21 mouse cellular contexts compared by ENCODE assay signal in the genomic region with DNA sequence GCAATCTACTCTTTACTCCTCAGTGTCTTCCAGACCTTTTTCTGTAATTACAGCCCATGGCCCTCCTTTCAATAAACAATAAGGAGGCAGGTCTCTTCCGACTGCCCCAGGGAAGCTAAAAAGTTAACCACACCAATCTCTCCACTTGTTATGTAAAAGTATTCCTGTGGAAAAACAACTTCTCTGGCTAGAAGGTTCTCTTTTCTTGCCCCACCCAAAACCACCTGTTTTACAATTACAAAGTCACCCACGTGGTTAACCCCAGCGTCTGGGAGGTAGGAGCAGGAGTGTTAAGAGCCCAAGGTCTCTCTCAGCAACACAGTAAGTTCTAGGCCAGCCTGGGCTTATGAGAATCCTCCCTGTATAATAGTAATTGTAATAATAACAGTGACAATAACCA. TPM values are rescaled to one million over a fixed set of nuclear protein-coding genes. Genes with fewer than 3 reads are reported as not detected.
DNase-seq lines count a peak whose midpoint lies in the region; ATAC-seq and TF ChIP-seq lines count a peak whose summit lies in the region.
"Had no signal": no experiment of that assay in that cellular context is flagged by ENCODE, and none has a peak within 500 bp of the region (broad histone marks: within the 10 kb centered on the region; RNA-seq: fewer than 3 reads in every experiment).

No protein-coding gene starts in this region.

- no peak for TF ChIP-seq EP300 in liver, postnatal 0 days (IDR thresholded peaks at IDR 0.05; ENCODE audit: low read depth)

- peak overlapping the region; percentile 66; the same call in 1 of the 2 replicates for H3K27ac ChIP-seq in liver, postnatal 0 days (ENCODE audit: low read depth)
- no peak overlapping the region for H3K27ac ChIP-seq in liver, embryonic 11.5 days (ENCODE audit: low read depth, low read length)
- H3K27ac ChIP-seq in ES-E14 (ENCODE audit: insufficient read depth, low read depth, low read length, poor library complexity, severe bottlenecking), result no peak overlapping the region; the same call in 1 of the 2 replicates
- H3K27ac ChIP-seq: embryonic facial prominence, embryonic 10.5 days; forebrain, embryonic 13.5 days; gastrocnemius, adult 2 months; heart, embryonic 10.5 days; hindbrain, embryonic 13.5 days; hindbrain, postnatal 0 days had no signal

- H3K9me3 ChIP-seq in liver, postnatal 0 days (ENCODE audit: low read length), result no peaks in the 10 kb centered on the region
- H3K9me3 ChIP-seq in liver, embryonic 11.5 days (ENCODE audit: control insufficient read depth, low read length), result no peaks in the 10 kb centered on the region
- no peaks in the 10 kb centered on the region for H3K9me3 ChIP-seq in ES-E14 (ENCODE audit: control insufficient read depth, insufficient read depth, low read depth, low read length)
- H3K9me3 ChIP-seq: embryonic facial prominence, embryonic 10.5 days; forebrain, embryonic 13.5 days; heart, embryonic 10.5 days; hindbrain, embryonic 13.5 days had no signal

- no peak for TF ChIP-seq CTCF in liver, postnatal 0 days (IDR thresholded peaks at IDR 0.05; ENCODE audit: low read depth)

- in situ Hi-C loops in ES-E14 (cut with MboI; ENCODE audit: low sequenced_read_pairs in 2 of 2, unreplicated experiment in 2 of 2), result no loop called here

- H3K4me2 ChIP-seq in liver, postnatal 0 days (ENCODE audit: low read depth, low read length), result no peak overlapping the region; the same call in 1 of the 2 replicates
- H3K4me2 ChIP-seq in liver, embryonic 11.5 days, result no peak overlapping the region
- H3K4me2 ChIP-seq: forebrain, embryonic 13.5 days; hindbrain, embryonic 13.5 days had no signal

- 41% methylated on average over 3 of the region's 3 CpGs for WGBS in liver, postnatal 0 days (ENCODE audit: insufficient replicate concordance)
- WGBS in liver, embryonic 11.5 days, result 56% methylated on average over 3 of the region's 3 CpGs

- H3K4me1 ChIP-seq in liver, postnatal 0 days (ENCODE audit: insufficient read depth), result 0 out of 2 replicates have a peak, but pooled peaks cover 3% of the 10 kb centered on the region
- no peaks in the 10 kb centered on the region for H3K4me1 ChIP-seq in liver, embryonic 11.5 days (replicated peaks; ENCODE audit: control insufficient read depth, insufficient read depth, low read length)
- peaks cover 7 to 33% of the 10 kb centered on the region in 2 experiments; a peak in 3 of 4 replicates for H3K4me1 ChIP-seq in ES-E14 (ENCODE audit: control insufficient read depth in 2 of 2, insufficient read depth in 2 of 2, low read length in 2 of 2, poor library complexity in 1 of 2)

- H3K4me3 ChIP-seq in liver, postnatal 0 days (ENCODE audit: low read depth, low read length), result no peak overlapping the region
- H3K4me3 ChIP-seq in liver, embryonic 11.5 days (ENCODE audit: low read depth, low read length), result no peak overlapping the region
- H3K4me3 ChIP-seq in ES-E14 (ENCODE audit: insufficient read depth in 1 of 2, low read depth in 1 of 2, low read length in 2 of 2, poor library complexity in 1 of 2, severe bottlenecking in 1 of 2), result 0 out of 4 replicates have a peak overlapping the region, but pooled peaks of 1 of the 2 experiments have one; percentile 8
- H3K4me3 ChIP-seq: embryonic facial prominence, embryonic 10.5 days; forebrain, embryonic 13.5 days; gastrocnemius, adult 2 months; heart, embryonic 10.5 days; hindbrain, embryonic 13.5 days had no signal

- peaks cover 39% of the 10 kb centered on the region for H3K36me3 ChIP-seq in liver, postnatal 0 days (replicated peaks; ENCODE audit: insufficient read depth, low read length)
- H3K36me3 ChIP-seq in liver, embryonic 11.5 days (ENCODE audit: control insufficient read depth, insufficient read depth, low read length), result peaks cover 32% of the 10 kb centered on the region
- H3K36me3 ChIP-seq in ES-E14 (ENCODE audit: control insufficient read depth, insufficient read depth, low read length, poor library complexity, severe bottlenecking), result peaks cover 60% of the 10 kb centered on the region

- H3K9ac ChIP-seq in liver, postnatal 0 days (replicated peaks), result no peak overlapping the region
- H3K9ac ChIP-seq in liver, embryonic 11.5 days (ENCODE audit: low read depth, low read length), result no peak overlapping the region
- H3K9ac ChIP-seq in ES-E14 (ENCODE audit: insufficient read depth, low read depth, low read length, poor library complexity, severe bottlenecking), result no peak overlapping the region
- H3K9ac ChIP-seq: forebrain, embryonic 13.5 days; forebrain, postnatal 0 days; hindbrain, embryonic 13.5 days had no signal

- no peak for DNase-seq in liver, postnatal 0 days
- DNase-seq in liver, embryonic 11.5 days (ENCODE audit: low spot score), result no peak
- DNase-seq in ES-E14 (ENCODE audit: low read depth, low spot score), result peak; percentile 86
- DNase-seq in ZHBTc4 (ENCODE audit: low read depth, low spot score), result peak; percentile 95
- DNase-seq in lung, postnatal 4 days, result no peak
- DNase-seq in kidney, adult 11 months, result no peak
- no peak for DNase-seq in testis, postnatal 14 days (ENCODE audit: low spot score)
- DNase-seq: adrenal gland, adult 2 months; adrenal gland, postnatal 25 days; cerebellum, adult 2 months; cerebellum, postnatal 10 days; forebrain, postnatal 0 days; gastrocnemius, adult 2 months; gastrocnemius, postnatal 25 days; heart, postnatal 10 days; heart, postnatal 4 days had no signal

- ATAC-seq in liver, postnatal 0 days, result no peak
- ATAC-seq in liver, embryonic 11.5 days (replicated peaks; ENCODE audit: low FRiP score), result no peak
- ATAC-seq: forebrain, embryonic 13.5 days; forebrain, postnatal 0 days; hindbrain, postnatal 0 days had no signal

- no peaks in the 10 kb centered on the region for H3K27me3 ChIP-seq in liver, postnatal 0 days (ENCODE audit: insufficient read depth, low read length)
- H3K27me3 ChIP-seq in liver, embryonic 11.5 days (replicated peaks; ENCODE audit: control insufficient read depth, insufficient read depth, low read length), result no peaks in the 10 kb centered on the region
- H3K27me3 ChIP-seq: forebrain, embryonic 13.5 days; hindbrain, embryonic 13.5 days had no signal

TF ChIP-seq in ES-E14, 5 proteins besides CTCF, POLR2A, EP300 and RAD21:
- TF ChIP-seq CHD2 (IDR thresholded peaks at IDR 0.05; ENCODE audit: low read depth, low read length), result peak; percentile 71
- TF ChIP-seq ZC3H11A (IDR thresholded peaks at IDR 0.05; ENCODE audit: borderline replicate concordance, low read depth, low read length), result no peak

RNA-seq across cellular contexts. Expression of a gene that starts 7.0 kb away (rescaled TPM):
- polyA plus RNA-seq in liver, postnatal 0 days (2015; fragmentation: Nextera tagmentation; extraction: Ambion mirVana), result 380 and 450 TPM in 2 replicates
- 171 and 175 TPM in 2 replicates for polyA plus RNA-seq in liver, embryonic 11.5 days (2014; fragmentation: Nextera tagmentation; extraction: Ambion mirVana)
- 491 and 803 TPM in 2 replicates for total RNA-seq in ES-E14 (2012; rRNA removed)

Comparison
In these comparisons a context has a peak if more than half of its experiments do, and no peak if none do; other contexts are left out.
1. DNase-seq: peak in ES-E14 (single experiment) and ZHBTc4 (single experiment); none in liver, postnatal 0 days (single experiment), liver, embryonic 11.5 days (single experiment), lung, postnatal 4 days (0 of 2), kidney, adult 11 months (single experiment) and testis, postnatal 14 days (single experiment).